Mouse (Mus musculus) kidney, postnatal 0 days (tissue): ENCODE measurements around the gene Ccdc22. TPM values are rescaled to one million over a fixed set of nuclear protein-coding genes. Genes with fewer than 3 reads are reported as not detected.
A peak's percentile ranks its signal among the peaks of the same experiment; 100 is the strongest.

ENCODE experiments used
- ATAC-seq: fragments of 200-750 bp; cut with Nextera tagmentation; replicated peaks from 2 replicates; pipeline ENCODE4 v1.8.0; 2017; ENCODE audit warnings: low read depth, moderate number of reproducible peaks, moderate TSS enrichment, moderate library complexity; ENCODE audit not compliant: low FRiP score
- DNase-seq: peaks from one replicate; pipeline ENCODE4 v3.0.0-alpha.2; 2016; ENCODE audit warnings: low spot score
- H3K27ac ChIP-seq: fragments of 300-500 bp; sonication (generic); 2 replicates; pipeline ENCODE4 v1.5.1; 2014; ENCODE audit warnings: mild to moderate bottlenecking
- H3K27me3 ChIP-seq: fragments of 300-500 bp; sonication (generic); 2 replicates; pipeline ENCODE4 v1.6.1; 2014; ENCODE audit warnings: low read length, mixed read lengths; ENCODE audit not compliant: insufficient read depth
- H3K36me3 ChIP-seq: fragments of 300-500 bp; sonication (generic); 2 replicates; pipeline ENCODE4 v1.6.1; 2014; ENCODE audit warnings: low read length, mixed read lengths; ENCODE audit not compliant: insufficient read depth
- H3K4me1 ChIP-seq: fragments of 300-500 bp; sonication (generic); replicated peaks from 2 replicates; pipeline ENCODE4 v1.6.1; 2014; ENCODE audit warnings: antibody characterized with exemption, low read length, mixed read lengths; ENCODE audit not compliant: insufficient read depth
- H3K4me2 ChIP-seq: fragments of 300-500 bp; sonication (generic); 2 replicates; pipeline ENCODE4 v1.6.1; 2014; ENCODE audit warnings: mild to moderate bottlenecking, low read length, moderate library complexity, mixed read lengths
- H3K4me3 ChIP-seq: fragments of 300-500 bp; sonication (generic); replicated peaks from 2 replicates; pipeline ENCODE4 v1.5.1; 2014; ENCODE audit warnings: low read depth, low read length
- H3K9ac ChIP-seq: fragments of 300-500 bp; sonication (generic); 2 replicates; pipeline ENCODE4 v1.6.1; 2014; ENCODE audit warnings: low read depth, low read length
- H3K9me3 ChIP-seq: fragments of 300-500 bp; sonication (generic); replicated peaks from 2 replicates; pipeline ENCODE4 v1.6.1; 2016; ENCODE audit warnings: low read length, inconsistent platforms, mixed read lengths
- CTCF ChIP-seq: IDR thresholded peaks from 2 replicates; pipeline ENCODE4 v1.5.1; 2016; ENCODE audit warnings: antibody characterized with exemption, low read depth, mild to moderate bottlenecking, moderate library complexity
- WGBS: fragments of 180-500 bp; shearing (Covaris S2); extraction: QIAGEN DNeasy Blood & Tissue Kit; methylation state at CpG from one replicate; pipeline ENCODE4 v1.1.7; 2014; 5-methylcytosine and 5-hydroxymethylcytosine counted together
- polyA plus RNA-seq: library from polyadenylated mRNA; unstranded; fragments of >200 nt; fragmentation: Nextera tagmentation; extraction: Ambion mirVana; gene quantifications from 2 replicates; pipeline ENCODE4 v1.2.1, GENCODE M21; 2015

The Ccdc22 gene
- polyA plus RNA-seq, 1 experiment from 2014 or later = 27.8 TPM

DNA sequence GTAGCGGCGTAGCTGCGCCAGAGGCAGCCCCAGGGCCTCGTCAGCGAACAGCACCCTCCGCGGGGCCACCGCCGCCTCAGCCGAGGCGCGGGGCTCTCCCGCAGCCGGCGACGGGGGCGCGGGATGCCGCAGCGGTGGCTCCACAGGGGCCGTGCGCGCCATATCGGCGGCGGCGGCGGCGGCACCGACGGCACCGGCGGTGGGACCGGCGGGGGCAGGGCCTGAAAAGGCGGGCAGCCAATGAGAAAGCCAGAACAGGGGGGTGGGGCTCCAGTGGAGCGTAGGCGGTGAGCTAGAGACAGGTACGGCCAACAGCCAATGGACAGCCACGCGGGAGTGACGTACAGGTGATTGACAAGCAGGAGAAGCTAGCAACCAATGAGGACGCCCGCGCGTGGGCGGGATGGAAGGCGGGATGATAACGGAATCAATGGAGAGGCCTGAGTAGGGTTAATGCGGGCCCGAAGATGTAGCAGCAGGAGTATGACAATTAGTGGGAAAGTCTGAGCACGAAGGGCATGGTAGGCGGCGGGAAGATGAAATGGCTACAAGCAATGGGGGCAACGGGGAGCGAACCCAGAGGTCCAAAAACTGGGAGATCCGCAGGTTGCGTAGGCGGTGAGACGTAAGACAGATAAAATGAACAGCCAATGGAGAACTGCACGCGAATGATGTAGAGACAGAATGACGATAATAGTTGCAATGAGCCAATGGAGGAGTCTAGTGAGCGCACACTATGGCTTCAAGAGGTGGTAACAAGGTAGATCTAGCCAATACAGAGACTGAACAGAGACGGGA is 31.0 kb downstream of the Ccdc22 start, which contains the start of gene Ppp1r3f:
TSS of gene Ppp1r3f (minus strand) at position 197 of the 798 bp plus-strand sequence.
- Histone ChIP-seq H3K4me1 (no peaks in the 10 kb centered on the region; the same call in 1 of the 2 replicates), H3K9me3 (no peaks in the 10 kb centered on the region), H3K36me3 (no peaks in the 10 kb centered on the region), H3K9ac (peak within 1 kb of the TSS; percentile 81), H3K4me2 (peak within 1 kb of the TSS; percentile 68), H3K27ac (peak within 1 kb of the TSS; percentile 85), H3K4me3 (peak within 1 kb of the TSS; percentile 54), H3K27me3 (no peaks in the 10 kb centered on the region)
- DNase-seq (peak; percentile 95), ATAC-seq (peak; percentile 97)
- 29% methylated on average over 65 of the region's 65 CpGs for WGBS
- TF ChIP-seq CTCF = no peak

DNA sequence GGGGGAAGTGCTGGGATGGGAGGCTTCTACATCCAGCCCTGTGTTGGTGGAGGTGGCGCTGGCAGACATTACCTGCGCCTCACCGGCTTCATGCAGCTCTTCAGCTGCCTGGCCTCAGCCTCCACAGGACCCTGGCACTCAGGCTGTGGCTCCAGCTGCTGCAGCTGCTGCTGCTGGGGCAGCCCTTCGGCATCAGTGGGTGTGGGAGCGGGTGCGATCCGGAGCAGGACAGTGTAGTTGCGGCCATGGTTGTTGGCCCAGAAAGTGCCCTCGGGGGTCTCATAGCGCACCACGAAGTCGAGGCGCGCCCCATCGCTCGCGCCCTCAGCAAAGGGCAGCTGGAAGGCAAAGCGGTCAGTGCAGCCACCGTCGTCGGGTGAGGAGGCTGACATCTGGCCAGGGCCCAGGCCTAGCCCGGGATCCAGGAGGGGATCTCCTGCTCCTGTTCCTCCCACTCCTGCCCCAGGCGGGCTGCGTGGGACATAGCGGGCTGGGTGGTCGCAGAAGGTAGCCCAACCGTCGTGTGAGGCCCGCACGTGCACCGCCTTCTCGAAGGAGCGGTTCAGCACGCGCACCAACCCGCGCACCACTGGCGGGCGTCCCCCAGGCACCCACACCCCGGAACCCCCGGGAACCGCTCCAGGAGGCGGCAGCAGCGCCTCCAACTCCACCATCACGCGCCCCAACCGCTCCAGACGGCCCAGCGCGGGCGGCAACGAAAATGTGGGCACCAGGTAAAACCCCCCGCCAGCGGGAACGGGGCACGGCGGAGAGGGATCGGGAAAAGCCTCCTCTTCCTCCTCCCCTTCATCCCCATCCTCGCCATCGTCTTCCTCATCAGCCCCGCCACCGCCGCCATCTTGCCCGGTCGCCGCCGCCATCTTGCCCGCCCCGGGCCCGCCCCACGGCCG is 31.9 kb downstream of the Ccdc22 start, which contains the start of gene Foxp3:
TSS of gene Foxp3 (plus strand) at position 469 of the 911 bp plus-strand sequence.
- H3K4me3 ChIP-seq = peak within 1 kb of the TSS; percentile 54
- H3K4me2 ChIP-seq = peak within 1 kb of the TSS; percentile 68
- ATAC-seq (peak; percentile 76), DNase-seq (peak; percentile 11)
- no peaks in the 10 kb centered on the region for H3K9me3 ChIP-seq
- no peaks in the 10 kb centered on the region for H3K27me3 ChIP-seq
- no peak for TF ChIP-seq CTCF
- peak within 1 kb of the TSS; percentile 81 for H3K9ac ChIP-seq
- no peaks in the 10 kb centered on the region; the same call in 1 of the 2 replicates for H3K4me1 ChIP-seq
- 39% methylated on average over 62 of the region's 72 CpGs for WGBS
- peak within 1 kb of the TSS; percentile 85 for H3K27ac ChIP-seq
- no peaks in the 10 kb centered on the region for H3K36me3 ChIP-seq

DNA sequence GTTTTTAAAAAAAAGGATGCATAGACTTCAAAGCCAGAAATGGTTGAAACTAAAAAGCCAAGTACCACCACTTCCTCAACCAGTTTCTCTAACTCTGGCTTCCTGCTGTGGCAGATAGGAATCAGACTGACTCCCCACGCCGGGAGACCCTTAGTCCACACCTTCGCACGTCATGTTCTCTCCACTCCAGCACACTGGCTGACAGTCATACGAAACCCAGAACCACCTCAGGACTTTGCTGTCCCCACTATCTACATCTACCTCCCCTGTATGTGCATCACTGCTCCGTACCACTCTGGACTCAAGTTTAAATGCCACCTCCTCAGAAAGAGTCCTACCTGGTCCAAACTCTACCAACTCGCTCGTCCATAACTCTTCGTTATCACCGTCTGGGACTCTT is 32.9 kb downstream of the Ccdc22 start:
- H3K4me3 ChIP-seq = no peak overlapping the region
- H3K4me2 ChIP-seq = no peak overlapping the region
- no peaks in the 10 kb centered on the region; the same call in 1 of the 2 replicates for H3K4me1 ChIP-seq
- DNase-seq = no peak
- no peaks in the 10 kb centered on the region for H3K9me3 ChIP-seq
- ATAC-seq = no peak
- no peak overlapping the region for H3K9ac ChIP-seq
- no peak overlapping the region for H3K27ac ChIP-seq
- TF ChIP-seq CTCF = no peak
- WGBS = 89% methylated on average over 10 of the region's 10 CpGs
- no peaks in the 10 kb centered on the region for H3K36me3 ChIP-seq
- H3K27me3 ChIP-seq = no peaks in the 10 kb centered on the region

DNA sequence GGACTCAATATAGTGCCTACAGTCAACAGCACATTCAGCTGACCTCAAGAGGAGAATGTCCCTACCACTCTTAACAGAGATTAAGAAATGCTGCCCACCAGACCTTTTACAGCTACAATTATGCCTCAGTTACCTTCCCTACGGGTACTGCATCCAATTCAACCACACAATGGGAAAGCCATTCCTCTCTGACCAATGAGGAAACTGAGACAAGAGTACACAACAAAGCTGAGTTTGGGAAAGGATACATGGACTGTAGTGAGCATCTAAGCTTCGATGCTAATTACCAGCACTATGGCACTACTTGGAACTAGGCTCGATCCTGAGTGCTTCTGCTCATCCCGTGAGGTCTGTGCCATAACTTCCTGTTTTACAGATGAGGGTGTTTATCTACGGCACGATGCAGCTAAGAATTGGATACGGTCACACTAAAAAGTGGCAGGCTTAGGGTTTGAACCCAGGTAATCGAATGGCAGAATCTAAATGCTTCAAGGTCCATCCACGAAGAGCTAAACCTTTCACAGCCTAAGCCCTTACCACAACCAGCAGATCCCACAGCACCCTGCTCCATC is 33.7 kb downstream of the Ccdc22 start:
- H3K4me2 ChIP-seq = no peak overlapping the region
- H3K4me1 ChIP-seq = no peaks in the 10 kb centered on the region; the same call in 1 of the 2 replicates
- no peaks in the 10 kb centered on the region for H3K9me3 ChIP-seq
- ATAC-seq (no peak), DNase-seq (no peak)
- no peak overlapping the region for H3K27ac ChIP-seq
- H3K36me3 ChIP-seq = no peaks in the 10 kb centered on the region
- no peak overlapping the region for H3K4me3 ChIP-seq
- WGBS = 92% methylated on average over 9 of the region's 9 CpGs
- no peak overlapping the region for H3K9ac ChIP-seq
- TF ChIP-seq CTCF = no peak
- no peaks in the 10 kb centered on the region for H3K27me3 ChIP-seq

DNA sequence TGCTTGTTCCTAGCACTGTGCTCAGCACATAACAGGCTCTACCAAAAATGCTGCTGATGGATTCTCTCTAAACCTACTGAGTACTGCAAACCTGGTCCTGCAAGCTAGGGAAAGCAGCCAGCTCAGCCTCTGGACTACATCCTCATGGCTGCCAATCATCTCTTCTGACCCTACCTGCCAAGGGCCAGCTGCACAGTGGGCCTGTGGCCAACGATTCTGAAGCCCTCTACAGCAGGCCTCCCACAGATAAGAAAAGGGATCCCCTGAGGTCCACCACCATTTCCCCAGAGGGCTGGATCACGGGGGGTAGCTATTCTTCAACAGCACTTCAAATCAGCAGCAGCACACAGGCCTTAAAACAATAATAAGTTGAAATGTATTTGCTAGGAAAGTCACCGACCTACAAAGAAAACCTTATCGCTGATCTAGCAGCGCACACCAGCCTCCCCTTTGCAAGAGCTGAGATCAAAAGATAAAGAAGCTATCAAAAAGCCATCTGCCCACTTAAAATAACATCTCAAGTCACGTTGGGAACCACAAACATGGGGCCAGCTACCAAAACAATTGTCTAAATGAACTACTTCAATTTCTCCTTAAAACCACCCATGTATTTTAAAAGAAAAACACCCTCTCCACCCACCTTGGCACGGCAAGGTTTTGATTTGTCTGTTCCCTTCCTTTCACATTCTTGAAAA is 34.7 kb downstream of the Ccdc22 start:
- DNase-seq (no peak), ATAC-seq (no peak)
- Histone ChIP-seq H3K27ac (no peak overlapping the region), H3K9ac (no peak overlapping the region), H3K4me3 (no peak overlapping the region), H3K36me3 (no peaks in the 10 kb centered on the region), H3K9me3 (no peaks in the 10 kb centered on the region), H3K4me2 (no peak overlapping the region), H3K4me1 (no peaks in the 10 kb centered on the region; the same call in 1 of the 2 replicates), H3K27me3 (no peaks in the 10 kb centered on the region)
- TF ChIP-seq CTCF = no peak
- WGBS = 47% methylated on average over 7 of the region's 7 CpGs
